Mouse (Mus musculus): Measurements from ENCODE around the gene Eri3. TPM values are rescaled to one million over a fixed set of nuclear protein-coding genes. Genes with fewer than 3 reads are reported as not detected.

Eri3 gene
- total RNA-seq (2012; rRNA removed) = 36.0 and 45.6 TPM in 2 replicates

- Histone ChIP-seq H3K9ac (ENCODE audit: insufficient read depth, low read depth, low read length, poor library complexity, severe bottlenecking) (peak within 1 kb of the TSS; percentile 85), H3K36me3 (ENCODE audit: control insufficient read depth, insufficient read depth, low read length, poor library complexity, severe bottlenecking) (no peaks in the 10 kb centered on the region), H3K4me3 (ENCODE audit: insufficient read depth in 1 of 2, low read depth in 1 of 2, low read length in 2 of 2, poor library complexity in 1 of 2, severe bottlenecking in 1 of 2) (peak within 1 kb of the TSS; percentile 89 to 94), H3K4me1 (ENCODE audit: control insufficient read depth in 2 of 2, insufficient read depth in 2 of 2, low read length in 2 of 2, poor library complexity in 1 of 2) (no peaks in the 10 kb centered on the region), H3K9me3 (ENCODE audit: control insufficient read depth, insufficient read depth, low read depth, low read length) (no peaks in the 10 kb centered on the region), H3K27ac (ENCODE audit: insufficient read depth, low read depth, low read length, poor library complexity, severe bottlenecking) (peak within 1 kb of the TSS; percentile 54; the same call in 1 of the 2 replicates)
- peak; percentile 97 for DNase-seq (ENCODE audit: low read depth, low spot score)
- in situ Hi-C loops (cut with MboI; ENCODE audit: low sequenced_read_pairs in 2 of 2, unreplicated experiment in 2 of 2) = no loop called here
- TF ChIP-seq MAFK (IDR thresholded peaks at IDR 0.05; ENCODE audit: insufficient read depth, low read depth, low read length) = no peak
- no peak for TF ChIP-seq ZNF384 (IDR thresholded peaks at IDR 0.05; ENCODE audit: low read depth, low read length)
- peak; percentile 89 for TF ChIP-seq CHD2 (IDR thresholded peaks at IDR 0.05; ENCODE audit: low read depth, low read length)
- TF ChIP-seq HCFC1 (IDR thresholded peaks at IDR 0.05; ENCODE audit: borderline replicate concordance, insufficient read depth, low read length) = peak; percentile 96
Observed at GRCm38 (mm10) chr4:117550140-117550851, at the start of gene Eri3. Gene Eri3, plus strand, starts transcription at chr4:117550365.

DNA sequence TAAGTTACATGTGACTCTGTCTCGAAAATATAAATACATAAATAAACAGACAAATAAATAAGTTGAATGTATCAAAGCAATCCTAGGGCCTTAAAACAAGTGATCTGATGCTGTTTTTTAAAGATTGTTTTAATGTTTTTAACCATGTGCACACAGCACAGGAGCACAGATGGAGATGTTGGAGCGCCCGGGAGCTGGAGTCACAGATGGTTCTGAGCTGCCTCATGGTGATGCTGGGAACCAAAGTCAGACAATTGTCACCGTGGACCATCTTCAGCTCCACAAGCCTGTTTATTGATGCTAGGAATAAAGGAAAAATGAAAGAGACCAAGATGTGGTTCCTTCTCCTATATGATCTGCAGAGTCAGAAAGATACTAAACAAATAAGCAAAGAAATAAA is 31.9 kb upstream of the Eri3 start:
- TF ChIP-seq ZC3H11A (IDR thresholded peaks at IDR 0.05; ENCODE audit: borderline replicate concordance, low read depth, low read length) (no peak), CHD2 (IDR thresholded peaks at IDR 0.05; ENCODE audit: low read depth, low read length) (no peak)

DNA sequence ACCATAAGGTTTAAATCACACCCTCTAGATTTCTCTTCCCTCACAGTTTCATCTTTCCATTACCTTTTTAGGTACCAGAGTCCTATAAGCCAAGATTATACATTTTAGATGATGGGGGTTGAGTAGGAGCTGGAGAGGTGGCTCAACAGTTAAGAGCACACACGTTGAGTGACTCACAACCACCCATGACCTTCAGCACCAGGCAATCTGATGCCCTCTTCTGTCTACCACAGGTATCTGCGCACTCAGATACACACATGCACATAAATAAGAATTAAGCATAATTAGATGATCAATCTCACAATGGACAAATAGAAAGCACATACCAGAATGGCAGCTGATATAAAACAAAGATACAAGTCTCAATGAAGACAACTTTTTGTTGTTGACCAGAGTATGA is 28.8 kb upstream of the Eri3 start:
- TF ChIP-seq ZC3H11A (IDR thresholded peaks at IDR 0.05; ENCODE audit: borderline replicate concordance, low read depth, low read length) = no peak
- no peak for TF ChIP-seq CHD2 (IDR thresholded peaks at IDR 0.05; ENCODE audit: low read depth, low read length)
- no peak for TF ChIP-seq MAFK (IDR thresholded peaks at IDR 0.05; ENCODE audit: insufficient read depth, low read depth, low read length)
- no peak for TF ChIP-seq HCFC1 (IDR thresholded peaks at IDR 0.05; ENCODE audit: borderline replicate concordance, insufficient read depth, low read length)
- no peak for TF ChIP-seq ZNF384 (IDR thresholded peaks at IDR 0.05; ENCODE audit: low read depth, low read length)
- Histone ChIP-seq H3K4me1 (ENCODE audit: control insufficient read depth in 2 of 2, insufficient read depth in 2 of 2, low read length in 2 of 2, poor library complexity in 1 of 2) (no peaks in the 10 kb centered on the region), H3K9me3 (ENCODE audit: control insufficient read depth, insufficient read depth, low read depth, low read length) (no peaks in the 10 kb centered on the region), H3K27ac (ENCODE audit: insufficient read depth, low read depth, low read length, poor library complexity, severe bottlenecking) (no peak overlapping the region), H3K4me3 (ENCODE audit: insufficient read depth in 1 of 2, low read depth in 1 of 2, low read length in 2 of 2, poor library complexity in 1 of 2, severe bottlenecking in 1 of 2) (no peak overlapping the region), H3K36me3 (ENCODE audit: control insufficient read depth, insufficient read depth, low read length, poor library complexity, severe bottlenecking) (no peaks in the 10 kb centered on the region), H3K9ac (ENCODE audit: insufficient read depth, low read depth, low read length, poor library complexity, severe bottlenecking) (no peak overlapping the region)
- DNase-seq (ENCODE audit: low read depth, low spot score) = no peak
- in situ Hi-C loops (cut with MboI; ENCODE audit: low sequenced_read_pairs in 2 of 2, unreplicated experiment in 2 of 2) = loop anchor here in 1 of 2 experiments (25.0 kb wide), 1 partner anchor 209 kb away; no protein-coding TSS in a partner anchor

More for the DNA sequence above, 31.9 kb upstream of the Eri3 start:
- H3K4me1 ChIP-seq (ENCODE audit: control insufficient read depth in 2 of 2, insufficient read depth in 2 of 2, low read length in 2 of 2, poor library complexity in 1 of 2) = no peaks in the 10 kb centered on the region
- H3K36me3 ChIP-seq (ENCODE audit: control insufficient read depth, insufficient read depth, low read length, poor library complexity, severe bottlenecking) = no peaks in the 10 kb centered on the region
- DNase-seq (ENCODE audit: low read depth, low spot score) = no peak
- no peak overlapping the region for H3K27ac ChIP-seq (ENCODE audit: insufficient read depth, low read depth, low read length, poor library complexity, severe bottlenecking)
- H3K9me3 ChIP-seq (ENCODE audit: control insufficient read depth, insufficient read depth, low read depth, low read length) = no peaks in the 10 kb centered on the region
- in situ Hi-C loops (cut with MboI; ENCODE audit: low sequenced_read_pairs in 2 of 2, unreplicated experiment in 2 of 2) = loop anchor here in 1 of 2 experiments (25.0 kb wide), 1 partner anchor 206 kb away; no protein-coding TSS in a partner anchor
- no peak overlapping the region for H3K9ac ChIP-seq (ENCODE audit: insufficient read depth, low read depth, low read length, poor library complexity, severe bottlenecking)
- H3K4me3 ChIP-seq (ENCODE audit: insufficient read depth in 1 of 2, low read depth in 1 of 2, low read length in 2 of 2, poor library complexity in 1 of 2, severe bottlenecking in 1 of 2) = no peak overlapping the region

DNA sequence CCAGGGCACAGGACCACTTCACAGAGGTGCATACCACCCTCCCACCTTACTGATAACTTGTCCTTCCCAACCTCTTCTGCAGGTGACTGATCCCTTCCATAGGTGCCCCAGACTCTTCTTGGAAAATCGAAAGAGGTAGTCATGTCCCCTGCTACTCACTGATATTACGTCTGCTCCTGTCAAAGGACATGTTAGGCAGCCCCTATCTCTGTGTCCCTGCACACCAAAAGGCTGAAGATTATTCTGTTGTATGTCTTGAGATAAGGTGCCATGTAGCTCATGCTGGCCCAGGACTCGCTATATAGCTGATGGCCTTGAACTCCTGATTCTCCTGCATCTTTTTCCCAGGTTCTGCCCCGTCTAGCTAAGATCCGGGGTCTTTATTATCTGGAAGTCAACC is 24.2 kb upstream of the Eri3 start:
- Histone ChIP-seq H3K4me1 (ENCODE audit: control insufficient read depth in 2 of 2, insufficient read depth in 2 of 2, low read length in 2 of 2, poor library complexity in 1 of 2) (no peaks in the 10 kb centered on the region), H3K4me3 (ENCODE audit: insufficient read depth in 1 of 2, low read depth in 1 of 2, low read length in 2 of 2, poor library complexity in 1 of 2, severe bottlenecking in 1 of 2) (no peak overlapping the region), H3K9me3 (ENCODE audit: control insufficient read depth, insufficient read depth, low read depth, low read length) (no peaks in the 10 kb centered on the region), H3K27ac (ENCODE audit: insufficient read depth, low read depth, low read length, poor library complexity, severe bottlenecking) (no peak overlapping the region), H3K36me3 (ENCODE audit: control insufficient read depth, insufficient read depth, low read length, poor library complexity, severe bottlenecking) (no peaks in the 10 kb centered on the region), H3K9ac (ENCODE audit: insufficient read depth, low read depth, low read length, poor library complexity, severe bottlenecking) (no peak overlapping the region)
- no peak for TF ChIP-seq CHD2 (IDR thresholded peaks at IDR 0.05; ENCODE audit: low read depth, low read length)
- no peak for TF ChIP-seq ZNF384 (IDR thresholded peaks at IDR 0.05; ENCODE audit: low read depth, low read length)
- no peak for TF ChIP-seq ZC3H11A (IDR thresholded peaks at IDR 0.05; ENCODE audit: borderline replicate concordance, low read depth, low read length)
- TF ChIP-seq MAFK (IDR thresholded peaks at IDR 0.05; ENCODE audit: insufficient read depth, low read depth, low read length) = no peak
- TF ChIP-seq HCFC1 (IDR thresholded peaks at IDR 0.05; ENCODE audit: borderline replicate concordance, insufficient read depth, low read length) = no peak
- DNase-seq (ENCODE audit: low read depth, low spot score) = no peak
- in situ Hi-C loops (cut with MboI; ENCODE audit: low sequenced_read_pairs in 2 of 2, unreplicated experiment in 2 of 2) = loop anchor here in 1 of 2 experiments (5.0 kb wide), 1 partner anchor 199 kb away; no protein-coding TSS in a partner anchor

Data from ES-E14 (cell line).